Mouse (Mus musculus) heart, postnatal 0 days (tissue): ENCODE measurements around the gene Med20.

Experiments
- CTCF ChIP-seq: IDR thresholded peaks from 2 replicates; pipeline ENCODE4 v1.5.1; 2016; ENCODE audit warnings: antibody characterized with exemption, control low read depth, low read depth
- EP300 ChIP-seq: IDR thresholded peaks from 2 replicates; pipeline ENCODE4 v1.6.1; 2016; ENCODE audit warnings: antibody characterized with exemption, low read depth

DNA sequence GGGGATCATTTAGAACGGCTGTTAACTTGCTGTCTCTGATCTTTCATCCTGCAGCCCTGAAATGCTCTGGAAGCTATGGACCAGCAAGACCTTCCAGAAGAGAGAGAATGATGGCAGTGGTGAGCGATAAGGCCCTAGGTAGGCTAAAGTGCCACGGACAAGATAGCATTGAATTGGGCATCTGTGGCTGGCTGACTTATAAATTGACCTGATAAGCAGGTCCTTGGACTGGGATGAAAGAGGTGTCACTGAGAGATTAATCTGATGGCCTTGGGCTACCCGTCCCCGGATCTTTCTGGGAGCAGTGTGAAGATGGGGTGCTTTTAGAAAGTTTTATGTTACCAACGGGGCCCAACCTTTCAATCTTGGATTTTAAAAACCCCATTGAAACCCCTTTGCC, 32.7 kb upstream of the Med20 start:
- TF ChIP-seq CTCF (no peak), EP300 (no peak)
